Mouse (Mus musculus) erythroblast, embryonic 14.5 days (primary cell): ENCODE measurements around the gene Sox13.

Source experiments
- GATA1 ChIP-seq: IDR thresholded peaks from 2 replicates; pipeline ENCODE4 v1.6.1; 2012; ENCODE audit warnings: low read length, inconsistent platforms, mixed read lengths
- TAL1 ChIP-seq: IDR thresholded peaks from 3 replicates; pipeline ENCODE4 v1.6.1; 2012; ENCODE audit warnings: low read length, inconsistent platforms, mixed read lengths

- TF ChIP-seq TAL1 (no peak), GATA1 (no peak)
Observed at GRCm38 (mm10) chr1:133467905-133468304, 43.7 kb upstream of the Sox13 start.
